Comparison of ENCODE assay signal across 8 mouse cellular contexts in the genomic region with DNA sequence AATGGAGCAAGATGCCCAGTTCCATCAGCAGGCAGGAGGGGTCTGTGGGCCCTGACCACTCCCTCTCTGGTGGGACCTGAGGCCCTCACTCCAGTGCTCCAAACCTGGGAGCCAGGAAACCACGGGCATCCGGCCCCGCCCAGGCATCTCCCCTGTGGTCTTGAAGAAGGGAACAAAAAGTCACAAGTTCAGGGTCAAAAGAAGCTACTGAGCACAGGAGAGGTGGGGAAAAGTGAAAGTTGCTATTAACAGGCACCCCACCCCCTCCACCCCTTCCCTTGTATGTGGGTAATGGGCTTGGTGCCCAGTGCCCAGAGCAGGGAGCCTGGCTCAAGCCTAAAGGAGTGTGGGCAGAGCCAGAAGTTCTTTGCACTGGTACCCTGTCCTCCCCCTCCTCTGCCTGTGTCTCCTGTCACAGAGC. TPM values are rescaled to one million over a fixed set of nuclear protein-coding genes. Genes with fewer than 3 reads are reported as not detected.
DNase-seq lines count a peak whose midpoint lies in the region; ATAC-seq lines count a peak whose summit lies in the region.

No protein-coding gene starts in this region.

- 57% methylated on average over 3 of the region's 3 CpGs for WGBS in embryonic facial prominence, embryonic 13.5 days
- WGBS in kidney, embryonic 14.5 days, result 73% methylated on average over 3 of the region's 3 CpGs

- peak overlapping the region; percentile 99 for H3K27ac ChIP-seq in embryonic facial prominence, embryonic 13.5 days
- peak overlapping the region; percentile 12; the same call in 1 of the 2 replicates for H3K27ac ChIP-seq in kidney, embryonic 14.5 days (ENCODE audit: low read depth, low read length)

- H3K9ac ChIP-seq in embryonic facial prominence, embryonic 13.5 days, result peak overlapping the region; percentile 12; the same call in 1 of the 2 replicates
- no peak overlapping the region for H3K9ac ChIP-seq in kidney, embryonic 14.5 days (ENCODE audit: low read depth, low read length)

- no peak overlapping the region for H3K4me3 ChIP-seq in embryonic facial prominence, embryonic 13.5 days
- H3K4me3 ChIP-seq in kidney, embryonic 14.5 days (ENCODE audit: low read length), result no peak overlapping the region

- intact Hi-C loops in left cerebral cortex, postnatal 4 days (cut with DNase I), result loop anchor here (5.0 to 10.0 kb wide), 2 partner anchors 55 to 208 kb away; a partner anchor contains a TSS

- peak; percentile 85 for DNase-seq in left cerebral cortex, postnatal 4 days
- DNase-seq in left cerebral cortex, adult 8-10 months (ENCODE audit: low spot score in 2 of 2), result no peak
- peak; percentile 74 for DNase-seq in splenic B cell, adult 2 months (ENCODE audit: low read depth, low spot score)
- DNase-seq in urinary bladder, adult 2 months (ENCODE audit: low spot score), result no peak
- no peak for DNase-seq in cerebellum, adult 11-12 months

- no peak overlapping the region for H3K4me2 ChIP-seq in embryonic facial prominence, embryonic 13.5 days
- no peak overlapping the region for H3K4me2 ChIP-seq in kidney, embryonic 14.5 days (replicated peaks; ENCODE audit: low read depth, low read length)

- peaks cover 65% of the 10 kb centered on the region for H3K4me1 ChIP-seq in embryonic facial prominence, embryonic 13.5 days
- peaks cover 28% of the 10 kb centered on the region for H3K4me1 ChIP-seq in kidney, embryonic 14.5 days (ENCODE audit: control insufficient read depth, insufficient read depth, low read length)

- no peaks in the 10 kb centered on the region for H3K9me3 ChIP-seq in embryonic facial prominence, embryonic 13.5 days
- H3K9me3 ChIP-seq in kidney, embryonic 14.5 days (ENCODE audit: control insufficient read depth, low read length), result no peaks in the 10 kb centered on the region

- peaks cover 60% of the 10 kb centered on the region for H3K36me3 ChIP-seq in embryonic facial prominence, embryonic 13.5 days
- peaks cover 55% of the 10 kb centered on the region for H3K36me3 ChIP-seq in kidney, embryonic 14.5 days (ENCODE audit: control insufficient read depth, insufficient read depth, low read length)
- peaks cover 8% of the 10 kb centered on the region for H3K36me3 ChIP-seq in splenic B cell, adult 2 months (ENCODE audit: control insufficient read depth, insufficient read depth, low read length, poor library complexity, severe bottlenecking)

- ATAC-seq in embryonic facial prominence, embryonic 13.5 days (ENCODE audit: insufficient number of reproducible peaks, insufficient read depth, low FRiP score, low TSS enrichment, low read depth), result no peak
- no peak for ATAC-seq in kidney, embryonic 14.5 days (ENCODE audit: low FRiP score, low TSS enrichment)
- ATAC-seq in megakaryocyte, adult 5-6 weeks (ENCODE audit: poor library complexity, severe bottlenecking), result peak; percentile 49

- H3K27me3 ChIP-seq in embryonic facial prominence, embryonic 13.5 days, result no peaks in the 10 kb centered on the region
- H3K27me3 ChIP-seq in kidney, embryonic 14.5 days (ENCODE audit: control insufficient read depth, insufficient read depth, low read length), result no peaks in the 10 kb centered on the region
- H3K27me3 ChIP-seq in splenic B cell, adult 2 months (ENCODE audit: control insufficient read depth, insufficient read depth, low read length, poor library complexity, severe bottlenecking), result no peaks in the 10 kb centered on the region

RNA-seq across cellular contexts. Expression of a gene that starts 17.6 kb away (rescaled TPM):
- total RNA-seq in left cerebral cortex, postnatal 4 days (2021), result 10 to 100 TPM; 32.1 to 37.7 TPM
- total RNA-seq in left cerebral cortex, adult 8-10 months (2022), result 10 to 100 TPM; 50.8 to 56.3 (median 54.1) TPM
- 20.5 and 20.7 TPM in 2 replicates for polyA plus RNA-seq in embryonic facial prominence, embryonic 13.5 days (2015; fragmentation: Nextera tagmentation; extraction: Ambion mirVana)
- polyA plus RNA-seq in kidney, embryonic 14.5 days (2014; fragmentation: Nextera tagmentation; extraction: Ambion mirVana), result 24.6 and 36.0 TPM in 2 replicates
- 21.9 and 26.0 TPM in 2 replicates for total RNA-seq in megakaryocyte, adult 5-6 weeks (2015)
- total RNA-seq in megakaryocyte, adult 5-6 weeks (2017), result 17.3 and 18.5 TPM in 2 replicates
- polyA plus RNA-seq in urinary bladder, adult 2 months (2012; rRNA removed), result 34.9 and 44.7 TPM in 2 replicates

RNA-seq across cellular contexts. Expression of a gene that starts 54.7 kb away (rescaled TPM):
- total RNA-seq in left cerebral cortex, postnatal 4 days (2021), result 10 to 100 TPM; 50.6 to 52.2 TPM
- total RNA-seq in left cerebral cortex, adult 8-10 months (2022), result 10 to 100 TPM; 35.6 to 58.9 (median 44.0) TPM
- polyA plus RNA-seq in embryonic facial prominence, embryonic 13.5 days (2015; fragmentation: Nextera tagmentation; extraction: Ambion mirVana), result 86.5 and 93.1 TPM in 2 replicates
- polyA plus RNA-seq in kidney, embryonic 14.5 days (2014; fragmentation: Nextera tagmentation; extraction: Ambion mirVana), result 1.8 and 2.9 TPM in 2 replicates
- 2.2 and 2.4 TPM in 2 replicates for total RNA-seq in megakaryocyte, adult 5-6 weeks (2015)
- 0.94 and 1.2 TPM in 2 replicates for total RNA-seq in megakaryocyte, adult 5-6 weeks (2017)
- polyA plus RNA-seq in urinary bladder, adult 2 months (2012; rRNA removed), result 20.6 and 30.7 TPM in 2 replicates

Comparison
In these comparisons a context has a peak if more than half of its experiments do, and no peak if none do; other contexts are left out.
1. DNase-seq: peak in left cerebral cortex, postnatal 4 days (single experiment) and splenic B cell, adult 2 months (single experiment); none in left cerebral cortex, adult 8-10 months (0 of 2), urinary bladder, adult 2 months (single experiment) and cerebellum, adult 11-12 months (single experiment).
2. RNA of a gene that starts 54.7 kb away (total RNA-seq): 50.6 to 52.2 TPM in left cerebral cortex, postnatal 4 days and 35.6 to 58.9 TPM in left cerebral cortex, adult 8-10 months; 0.94 to 2.4 TPM in megakaryocyte, adult 5-6 weeks; every median in the first group is over 10 times any median in the second.